Mouse (Mus musculus) mature B cell (primary cell): ENCODE data around the gene Naip6.
"Not testable (repeated sequence)": the region's sequence is repeated elsewhere in the genome, so short reads cannot be mapped to it uniquely, and the experiment has no call there.

Source experiments
- in situ Hi-C: fragments of 300-500 bp; cut with MboI; formaldehyde crosslinking; loops from 2 replicates; pipeline ENCODE4 v1.14.3; 2019

Naip6 gene

GRCm38 (mm10) chr13:100317256-100317893 is at the start of gene Naip6:
Naip6 (minus strand) TSS chr13:100317674.
- in situ Hi-C loops: not testable (repeated sequence)

GRCm38 (mm10) chr13:100352315-100352714 is 34.8 kb upstream of the Naip6 start:
- in situ Hi-C loops: not testable (repeated sequence)

GRCm38 (mm10) chr13:100349510-100350173 is 32.2 kb upstream of the Naip6 start:
- in situ Hi-C loops: not testable (repeated sequence)

GRCm38 (mm10) chr13:100341822-100342221 is 24.3 kb upstream of the Naip6 start:
- in situ Hi-C loops: no loop called here

GRCm38 (mm10) chr13:100331728-100332127 is 14.3 kb upstream of the Naip6 start:
- in situ Hi-C loops: not testable (repeated sequence)

GRCm38 (mm10) chr13:100328899-100329298 is 11.4 kb upstream of the Naip6 start:
- in situ Hi-C loops: not testable (repeated sequence)

- in situ Hi-C loops: not testable (repeated sequence)
Observed at GRCm38 (mm10) chr13:100328029-100328428, 10.6 kb upstream of the Naip6 start.

GRCm38 (mm10) chr13:100322266-100322837 is 4.9 kb upstream of the Naip6 start:
- in situ Hi-C loops: not testable (repeated sequence)

GRCm38 (mm10) chr13:100284611-100285010 is 32.9 kb downstream of the Naip6 start:
- in situ Hi-C loops: no loop called here

- in situ Hi-C loops: not testable (repeated sequence)
Observed at GRCm38 (mm10) chr13:100271474-100272132, 45.9 kb downstream of the Naip6 start.

GRCm38 (mm10) chr13:100256996-100257395 is 60.5 kb downstream of the Naip6 start:
- in situ Hi-C loops: not testable (repeated sequence)

GRCm38 (mm10) chr13:100255925-100256324 is 61.5 kb downstream of the Naip6 start:
- in situ Hi-C loops: not testable (repeated sequence)

GRCm38 (mm10) chr13:100251897-100252296 is 65.6 kb downstream of the Naip6 start:
- in situ Hi-C loops: not testable (repeated sequence)

GRCm38 (mm10) chr13:100246896-100247519 is 70.5 kb downstream of the Naip6 start:
- in situ Hi-C loops: not testable (repeated sequence)

- in situ Hi-C loops: not testable (repeated sequence)
Observed at GRCm38 (mm10) chr13:100246223-100246622, 71.3 kb downstream of the Naip6 start, which contains the start of gene Naip5. Naip5 (minus strand) TSS chr13:100246323.

GRCm38 (mm10) chr13:100243702-100244101 is 73.8 kb downstream of the Naip6 start:
- in situ Hi-C loops: no loop called here
